11 mouse cellular contexts compared by ENCODE assay signal in genomic region chr1:52270354-52270753, GRCm38 (mm10). TPM values are rescaled to one million over a fixed set of nuclear protein-coding genes. Genes with fewer than 3 reads are reported as not detected.
DNase-seq lines count a peak whose midpoint lies in the region.
"Had no signal": no experiment of that assay in that cellular context is flagged by ENCODE, and none has a peak within 500 bp of the region (broad histone marks: within the 10 kb centered on the region; RNA-seq: fewer than 3 reads in every experiment).

No protein-coding gene starts in this region.

- no peaks in the 10 kb centered on the region for H3K9me3 ChIP-seq in embryonic facial prominence, embryonic 10.5 days
- H3K9me3 ChIP-seq: stomach, embryonic 15.5 days had no signal

- H3K27me3 ChIP-seq in embryonic facial prominence, embryonic 10.5 days (replicated peaks; ENCODE audit: low read depth, poor library complexity, severe bottlenecking), result no peaks in the 10 kb centered on the region
- H3K27me3 ChIP-seq: stomach, embryonic 15.5 days had no signal

- peak; percentile 54 for DNase-seq in heart, adult 11 months
- no peak for DNase-seq in heart, postnatal 36 days
- DNase-seq in ZHBTc4 (ENCODE audit: low read depth, low spot score), result peak; percentile 19
- DNase-seq in cerebellum, postnatal 10 days, result peak; percentile 83 to 84
- peak; percentile 39 to 56 for DNase-seq in lung, adult 18-20 months
- no peak for DNase-seq in retina, postnatal 1 day
- no peak for DNase-seq in embryonic facial prominence, embryonic 10.5 days (ENCODE audit: low spot score)
- DNase-seq in heart, postnatal 14 days, result no peak
- DNase-seq: liver; midbrain, embryonic 14.5 days had no signal

- WGBS in embryonic facial prominence, embryonic 10.5 days, result 85% methylated on average over 9 of the region's 9 CpGs

- no peak overlapping the region for H3K27ac ChIP-seq in embryonic facial prominence, embryonic 10.5 days (replicated peaks)
- H3K27ac ChIP-seq: stomach, embryonic 15.5 days had no signal

- H3K4me1 ChIP-seq in embryonic facial prominence, embryonic 10.5 days, result no peaks in the 10 kb centered on the region
- H3K4me1 ChIP-seq: stomach, embryonic 15.5 days had no signal

- no peaks in the 10 kb centered on the region for H3K36me3 ChIP-seq in embryonic facial prominence, embryonic 10.5 days (replicated peaks)
- H3K36me3 ChIP-seq: stomach, embryonic 15.5 days had no signal

- H3K4me3 ChIP-seq in embryonic facial prominence, embryonic 10.5 days, result no peak overlapping the region
- H3K4me3 ChIP-seq: stomach, embryonic 15.5 days had no signal

- intact Hi-C loops in heart, postnatal 36 days (cut with DNase I), result no loop called here
- intact Hi-C loops in heart, postnatal 14 days (cut with DNase I), result no loop called here

RNA-seq across cellular contexts. Expression of gene Gls, which starts 37.3 kb away (rescaled TPM):
- 100 to 1,000 TPM in 1 of 2 experiments, 10 to 100 TPM in 1; 78.2 to 109 TPM for total RNA-seq in heart, postnatal 36 days (2021)
- 18.2 and 21.5 TPM in 2 replicates for polyA plus RNA-seq in embryonic facial prominence, embryonic 10.5 days (2016; fragmentation: Nextera tagmentation; extraction: Ambion mirVana)
- total RNA-seq in heart, postnatal 14 days (2021), result 10 to 100 TPM; 86.3 to 94.6 TPM

Comparison
In these comparisons a context has a peak if more than half of its experiments do, and no peak if none do; other contexts are left out.
1. DNase-seq: peak in heart, adult 11 months (single experiment), ZHBTc4 (single experiment), cerebellum, postnatal 10 days (2 of 2) and lung, adult 18-20 months (2 of 2); none in heart, postnatal 36 days (0 of 2), retina, postnatal 1 day (single experiment), embryonic facial prominence, embryonic 10.5 days (single experiment) and heart, postnatal 14 days (0 of 2).